Mouse (Mus musculus) E14TG2a.4 (cell line): ENCODE measurements at regions not wholly inside any gene's neighbourhood (a gene's known extent, or its start where the extent isn't known, plus 50 kb on each side); places are given as distances from the start of the nearest gene placed in this dataset.
"Not testable (repeated sequence)": the region's sequence is repeated elsewhere in the genome, so short reads cannot be mapped to it uniquely, and the experiment has no call there.

Experiments used
- H3K27me3 ChIP-seq: 2 replicates; pipeline ENCODE4 v1.6.1; 2014; ENCODE audit warnings: low read length, control low read depth; ENCODE audit not compliant: insufficient read depth
- H3K36me3 ChIP-seq: 2 replicates; pipeline ENCODE4 v1.6.1; 2014; ENCODE audit warnings: low read length, control low read depth; ENCODE audit not compliant: insufficient read depth
- H3K4me1 ChIP-seq: replicated peaks from 2 replicates; pipeline ENCODE4 v1.6.1; 2014; ENCODE audit warnings: low read depth, low read length, control low read depth
- H3K4me3 ChIP-seq: replicated peaks from 2 replicates; pipeline ENCODE4 v1.5.1; 2014; ENCODE audit warnings: mild to moderate bottlenecking, low read length
- H3K9me3 ChIP-seq: 2 replicates; pipeline ENCODE4 v1.6.1; 2014; ENCODE audit warnings: low read length, control low read depth
- CTCF ChIP-seq: conservative IDR thresholded peaks from 2 replicates; pipeline ENCODE4 v1.5.1; 2014; ENCODE audit warnings: low read length
- NANOG ChIP-seq: IDR thresholded peaks from 2 replicates; pipeline ENCODE4 v1.6.1; 2014; ENCODE audit warnings: borderline replicate concordance, low read length, mixed read lengths
- POU5F1 ChIP-seq: IDR thresholded peaks from 2 replicates; pipeline ENCODE4 v1.6.1; 2014; ENCODE audit warnings: low read length, borderline replicate concordance

DNA sequence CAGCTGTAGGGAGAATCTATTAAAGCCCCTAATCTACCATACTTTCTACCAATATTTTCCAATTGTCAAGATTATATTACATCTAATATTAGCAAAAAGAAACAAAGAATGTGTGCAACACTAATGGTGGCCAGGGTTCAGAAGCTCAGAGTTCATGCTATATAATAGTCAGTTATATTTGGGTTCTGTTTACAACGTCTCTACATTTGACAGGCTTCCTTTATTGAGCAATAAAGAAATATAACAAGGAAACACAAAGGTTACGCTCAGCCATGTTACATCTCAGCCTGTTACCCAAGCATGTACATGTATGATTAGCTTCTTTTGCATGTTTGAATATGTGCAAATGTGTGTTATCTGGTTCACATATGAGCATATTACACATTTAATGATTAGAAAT lies 247.7 kb upstream of the Speer4f2 start:
- Histone ChIP-seq H3K9me3 (no peaks in the 10 kb centered on the region), H3K27me3 (no peaks in the 10 kb centered on the region), H3K36me3 (no peaks in the 10 kb centered on the region), H3K4me1 (no peaks in the 10 kb centered on the region), H3K4me3 (no peak overlapping the region)
- TF ChIP-seq POU5F1 (no peak), CTCF (no peak), NANOG (no peak)

- H3K36me3 ChIP-seq, result no peaks in the 10 kb centered on the region
- H3K9me3 ChIP-seq, result no peaks in the 10 kb centered on the region
- no peaks in the 10 kb centered on the region for H3K27me3 ChIP-seq
- H3K4me3 ChIP-seq, result no peak overlapping the region
- no peak for TF ChIP-seq POU5F1
- no peak for TF ChIP-seq CTCF
- no peak for TF ChIP-seq NANOG
- H3K4me1 ChIP-seq, result no peaks in the 10 kb centered on the region
These were observed 245.5 kb upstream of the Speer4f2 start for GRCm38 (mm10) chr5:17127501-17127900.

- no peaks in the 10 kb centered on the region for H3K36me3 ChIP-seq
- no peak for TF ChIP-seq CTCF
- no peak for TF ChIP-seq NANOG
- TF ChIP-seq POU5F1, result no peak
- H3K4me1 ChIP-seq, result no peaks in the 10 kb centered on the region
- no peaks in the 10 kb centered on the region for H3K27me3 ChIP-seq
- H3K4me3 ChIP-seq, result no peak overlapping the region
- H3K9me3 ChIP-seq, result no peaks in the 10 kb centered on the region
These were observed 237.5 kb upstream of the Speer4f2 start for GRCm38 (mm10) chr5:17135489-17135888.

GRCm38 (mm10) chr5:17141555-17141954 lies 231.4 kb upstream of the Speer4f2 start:
- Histone ChIP-seq H3K36me3 (no peaks in the 10 kb centered on the region), H3K4me3 (no peak overlapping the region), H3K9me3 (no peaks in the 10 kb centered on the region), H3K27me3 (no peaks in the 10 kb centered on the region), H3K4me1 (no peaks in the 10 kb centered on the region)
- TF ChIP-seq POU5F1 (no peak), NANOG (no peak), CTCF (no peak)

DNA sequence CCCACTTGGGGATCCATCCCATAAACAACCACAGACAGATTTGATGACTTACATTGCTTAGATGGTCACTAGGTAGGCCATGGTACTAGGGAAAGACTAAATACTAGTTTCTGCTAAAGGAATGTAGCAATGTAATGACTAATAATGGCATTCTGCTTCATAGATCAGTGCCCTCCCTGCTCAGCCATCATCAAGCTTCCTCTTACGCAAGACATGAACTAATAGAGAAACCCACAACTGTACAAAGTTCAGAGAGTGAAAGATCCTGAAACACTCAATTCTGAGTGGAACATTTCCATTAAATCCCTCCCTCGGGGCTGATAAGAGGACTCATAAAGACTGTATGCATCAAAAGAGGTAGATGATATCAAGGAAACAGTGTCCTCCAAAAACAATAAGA lies 198.4 kb upstream of the Speer4f2 start:
- Histone ChIP-seq H3K4me1 (no peaks in the 10 kb centered on the region), H3K36me3 (no peaks in the 10 kb centered on the region), H3K27me3 (no peaks in the 10 kb centered on the region), H3K9me3 (no peaks in the 10 kb centered on the region), H3K4me3 (no peak overlapping the region)
- TF ChIP-seq POU5F1 (no peak), CTCF (no peak), NANOG (no peak)

- no peaks in the 10 kb centered on the region for H3K9me3 ChIP-seq
- no peaks in the 10 kb centered on the region for H3K27me3 ChIP-seq
- H3K36me3 ChIP-seq, result no peaks in the 10 kb centered on the region
- no peak overlapping the region for H3K4me3 ChIP-seq
- no peaks in the 10 kb centered on the region for H3K4me1 ChIP-seq
- no peak for TF ChIP-seq POU5F1
- no peak for TF ChIP-seq NANOG
- no peak for TF ChIP-seq CTCF
These were observed 196.2 kb upstream of the Speer4f2 start for GRCm38 (mm10) chr5:17176771-17177170.

DNA sequence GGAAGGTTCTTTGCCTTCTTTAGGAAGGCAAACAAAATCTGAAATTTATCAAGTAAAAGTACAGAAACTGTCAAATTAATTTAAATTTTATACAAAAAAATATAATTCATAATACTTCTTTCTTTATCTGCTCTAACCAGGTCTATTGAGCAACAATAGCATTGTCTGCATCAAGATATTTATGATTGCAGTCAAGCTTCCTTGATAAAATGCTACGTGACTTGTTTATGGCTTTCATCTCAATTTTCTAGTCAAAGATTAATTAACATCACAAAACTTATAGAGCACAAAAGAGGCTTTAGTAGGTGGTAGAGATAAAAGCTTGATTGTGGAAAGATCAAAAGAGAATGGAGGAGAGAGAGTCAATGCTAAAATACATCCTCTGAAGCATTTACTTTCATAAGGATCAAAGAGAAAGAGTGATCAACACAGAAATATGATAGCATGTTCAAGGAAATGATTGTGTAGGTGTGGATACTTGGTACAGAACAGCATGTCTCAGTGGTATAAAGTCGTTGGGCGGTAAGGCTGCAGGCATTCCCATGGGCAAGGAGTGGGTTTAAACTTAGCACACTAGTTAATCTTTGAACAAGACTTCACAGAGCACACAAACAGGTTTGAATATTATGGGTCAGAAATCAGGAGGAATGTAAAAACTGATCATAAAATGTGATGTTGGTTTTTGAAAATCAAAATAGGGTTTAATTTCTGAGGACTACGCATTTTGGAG lies 164.3 kb upstream of the Speer4f2 start:
- Histone ChIP-seq H3K9me3 (no peaks in the 10 kb centered on the region), H3K36me3 (no peaks in the 10 kb centered on the region), H3K27me3 (no peaks in the 10 kb centered on the region), H3K4me1 (no peaks in the 10 kb centered on the region), H3K4me3 (no peak overlapping the region)
- no peak for TF ChIP-seq CTCF
- TF ChIP-seq POU5F1, result no peak
- TF ChIP-seq NANOG, result no peak

DNA sequence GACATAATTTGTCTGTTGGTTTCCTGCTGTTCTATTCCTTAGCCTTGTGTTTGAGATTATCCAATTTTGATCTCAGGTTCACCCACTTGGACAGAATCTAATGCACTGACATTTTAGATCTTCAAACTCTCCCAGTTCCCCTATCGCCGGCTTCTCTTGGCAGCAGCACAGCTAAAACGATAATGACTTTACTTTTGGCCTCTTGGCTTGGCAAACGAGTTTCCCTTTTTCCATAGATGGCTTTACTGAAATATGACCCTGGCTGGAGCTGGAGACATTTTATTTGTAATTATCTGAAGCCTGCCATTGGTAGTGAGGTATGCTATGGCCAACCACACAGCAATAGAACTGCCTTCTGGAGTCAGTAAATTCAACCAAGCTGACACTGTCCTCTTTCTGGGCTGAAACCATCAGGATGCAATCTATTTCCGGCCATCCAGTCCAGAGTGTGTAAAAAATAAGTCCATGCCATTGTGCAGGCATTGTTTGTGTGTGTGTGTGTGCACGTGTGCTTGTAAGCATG lies 162.2 kb upstream of the Speer4f2 start:
- TF ChIP-seq NANOG (no peak), POU5F1 (no peak), CTCF (no peak)
- Histone ChIP-seq H3K9me3 (no peaks in the 10 kb centered on the region), H3K4me3 (no peak overlapping the region), H3K36me3 (no peaks in the 10 kb centered on the region), H3K27me3 (no peaks in the 10 kb centered on the region), H3K4me1 (no peaks in the 10 kb centered on the region)

- H3K27me3 ChIP-seq, result not testable (repeated sequence)
These were observed 149.4 kb upstream of the Speer4f2 start for GRCm38 (mm10) chr5:17223542-17223941.

More at GRCm38 (mm10) chr5:17223542-17223941, 149.4 kb upstream of the Speer4f2 start:
- not testable (repeated sequence) for H3K4me1 ChIP-seq, H3K4me3 ChIP-seq, H3K36me3 ChIP-seq, H3K9me3 ChIP-seq
